ENCODE assay signal across 8 mouse cellular contexts in genomic region chr17:55944866-55945682, GRCm38 (mm10). TPM values are rescaled to one million over a fixed set of nuclear protein-coding genes. Genes with fewer than 3 reads are reported as not detected.
DNase-seq lines count a peak whose midpoint lies in the region; ATAC-seq and TF ChIP-seq lines count a peak whose summit lies in the region.
"Not testable (repeated sequence)": the region's sequence is repeated elsewhere in the genome, so short reads cannot be mapped to it uniquely, and the experiment has no call there.

No protein-coding gene starts in this region.

- H3K9me3 ChIP-seq in forebrain, embryonic 11.5 days (ENCODE audit: control insufficient read depth, low read length); heart, embryonic 16.5 days (replicated peaks; ENCODE audit: control insufficient read depth, low read length); liver, embryonic 15.5 days (replicated peaks); neural tube, embryonic 11.5 days (ENCODE audit: control insufficient read depth, low read length); stomach, postnatal 0 days (ENCODE audit: control insufficient read depth, low read length): not testable (repeated sequence)

- under 1% methylated on average over 50 of the region's 56 CpGs for WGBS in forebrain, embryonic 11.5 days
- under 1% methylated on average over 49 of the region's 56 CpGs for WGBS in heart, embryonic 16.5 days
- under 1% methylated on average over 56 of the region's 56 CpGs for WGBS in liver, embryonic 15.5 days (ENCODE audit: insufficient replicate concordance)
- under 1% methylated on average over 47 of the region's 56 CpGs for WGBS in neural tube, embryonic 11.5 days
- WGBS in stomach, postnatal 0 days: under 1% methylated on average over 53 of the region's 56 CpGs

- H3K27ac ChIP-seq in forebrain, embryonic 11.5 days (ENCODE audit: low read depth, low read length): peak overlapping the region; percentile 77
- H3K27ac ChIP-seq in heart, embryonic 16.5 days (ENCODE audit: low read length): peak overlapping the region; percentile 90
- peak overlapping the region; percentile 93 for H3K27ac ChIP-seq in liver, embryonic 15.5 days (replicated peaks)
- peak overlapping the region; percentile 72 for H3K27ac ChIP-seq in neural tube, embryonic 11.5 days (ENCODE audit: low read depth, low read length)
- H3K27ac ChIP-seq in stomach, postnatal 0 days (replicated peaks): peak overlapping the region; percentile 94

- not testable (repeated sequence) for H3K4me1 ChIP-seq in forebrain, embryonic 11.5 days (replicated peaks; ENCODE audit: control insufficient read depth, insufficient read depth, low read length); heart, embryonic 16.5 days (ENCODE audit: control insufficient read depth, insufficient read depth, low read length); neural tube, embryonic 11.5 days (ENCODE audit: control insufficient read depth, insufficient read depth, low read length); stomach, postnatal 0 days (replicated peaks; ENCODE audit: control insufficient read depth, insufficient read depth)
- peaks cover 25% of the 10 kb centered on the region for H3K4me1 ChIP-seq in liver, embryonic 15.5 days (replicated peaks)

- peak overlapping the region; percentile 38 for H3K4me3 ChIP-seq in forebrain, embryonic 11.5 days (ENCODE audit: low read depth, low read length)
- H3K4me3 ChIP-seq in heart, embryonic 16.5 days (ENCODE audit: low read length): peak overlapping the region; percentile 56
- peak overlapping the region; percentile 67 for H3K4me3 ChIP-seq in liver, embryonic 15.5 days (replicated peaks)
- H3K4me3 ChIP-seq in neural tube, embryonic 11.5 days (ENCODE audit: low read depth, low read length): peak overlapping the region; percentile 43
- peak overlapping the region; percentile 45 for H3K4me3 ChIP-seq in stomach, postnatal 0 days (ENCODE audit: low read depth, low read length)

- peak; percentile 47 for DNase-seq in c-Kit-positive CD71-negative TER-119-negative erythroid progenitor cells, embryonic 14.5 days (ENCODE audit: low read depth)
- DNase-seq in forebrain, embryonic 11.5 days (ENCODE audit: low spot score): peak; percentile 79
- DNase-seq in kidney, postnatal 36 days: peak; percentile 95 to 97
- peak; percentile 69 for DNase-seq in neural tube, embryonic 11.5 days (ENCODE audit: low spot score)
- DNase-seq in stomach, postnatal 0 days (ENCODE audit: low spot score): peak; percentile 75

- peak; percentile 95 for ATAC-seq in CD4-positive, CD25-positive, alpha-beta regulatory T cell, adult 4 months
- peak; percentile 97 for ATAC-seq in forebrain, embryonic 11.5 days (replicated peaks; ENCODE audit: low FRiP score)
- peak; percentile 98 for ATAC-seq in heart, embryonic 16.5 days (replicated peaks; ENCODE audit: extremely low read depth, insufficient read depth, low FRiP score)
- peak; percentile 95 for ATAC-seq in liver, embryonic 15.5 days (ENCODE audit: insufficient read depth)
- peak; percentile 96 for ATAC-seq in neural tube, embryonic 11.5 days (ENCODE audit: insufficient read depth, low FRiP score, low TSS enrichment)
- peak; percentile 95 for ATAC-seq in stomach, postnatal 0 days (ENCODE audit: low FRiP score, low TSS enrichment)

- TF ChIP-seq CTCF in stomach, postnatal 0 days (IDR thresholded peaks at IDR 0.05; ENCODE audit: low read depth): not testable (repeated sequence)

- H3K4me2 ChIP-seq in forebrain, embryonic 11.5 days (ENCODE audit: low read depth, low read length, severe bottlenecking): peak overlapping the region; percentile 64
- peak overlapping the region; percentile 59 for H3K4me2 ChIP-seq in heart, embryonic 16.5 days (ENCODE audit: low read depth, low read length)
- peak overlapping the region; percentile 82 for H3K4me2 ChIP-seq in liver, embryonic 15.5 days
- H3K4me2 ChIP-seq in neural tube, embryonic 11.5 days (ENCODE audit: low read depth): peak overlapping the region; percentile 73
- H3K4me2 ChIP-seq in stomach, postnatal 0 days (replicated peaks; ENCODE audit: low read depth): peak overlapping the region; percentile 75

- not testable (repeated sequence) for H3K27me3 ChIP-seq in forebrain, embryonic 11.5 days (ENCODE audit: control insufficient read depth, insufficient read depth, low read length); heart, embryonic 16.5 days (ENCODE audit: control insufficient read depth, insufficient read depth, low read length); liver, embryonic 15.5 days; neural tube, embryonic 11.5 days (ENCODE audit: control insufficient read depth, insufficient read depth, low read length); stomach, postnatal 0 days (ENCODE audit: control insufficient read depth, insufficient read depth, low read length)

- TF ChIP-seq EP300 in stomach, postnatal 0 days (optimal IDR thresholded peaks at IDR 0.05): not testable (repeated sequence)

- not testable (repeated sequence) for H3K36me3 ChIP-seq in forebrain, embryonic 11.5 days (ENCODE audit: control insufficient read depth, insufficient read depth, low read length); heart, embryonic 16.5 days (ENCODE audit: control insufficient read depth, insufficient read depth); liver, embryonic 15.5 days (replicated peaks); neural tube, embryonic 11.5 days (ENCODE audit: control insufficient read depth, insufficient read depth, low read length); stomach, postnatal 0 days (ENCODE audit: control insufficient read depth, insufficient read depth, low read length)

- peak overlapping the region; percentile 56 for H3K9ac ChIP-seq in forebrain, embryonic 11.5 days (ENCODE audit: low read length)
- H3K9ac ChIP-seq in heart, embryonic 16.5 days (ENCODE audit: low read length): peak overlapping the region; percentile 76
- peak overlapping the region; percentile 66 for H3K9ac ChIP-seq in liver, embryonic 15.5 days
- H3K9ac ChIP-seq in neural tube, embryonic 11.5 days (ENCODE audit: low read length): peak overlapping the region; percentile 58
- peak overlapping the region; percentile 61 for H3K9ac ChIP-seq in stomach, postnatal 0 days (ENCODE audit: low read length)

RNA-seq across cellular contexts. Expression of gene Zfp119b, which starts 4.2 kb away (rescaled TPM):
- 10 to 100 TPM; 14.3 to 16.2 TPM for polyA plus RNA-seq in CD4-positive, CD25-positive, alpha-beta regulatory T cell, adult 4 months (2017; shearing (Covaris generic))
- polyA plus RNA-seq in forebrain, embryonic 11.5 days (2014; fragmentation: Nextera tagmentation; extraction: Ambion mirVana): 5.5 and 8.5 TPM in 2 replicates
- 4.9 and 6.5 TPM in 2 replicates for polyA plus RNA-seq in heart, embryonic 16.5 days (2015; fragmentation: Nextera tagmentation; extraction: Ambion mirVana)
- polyA plus RNA-seq in liver, embryonic 15.5 days (2015; fragmentation: Nextera tagmentation; extraction: Ambion mirVana): 2.3 and 2.8 TPM in 2 replicates
- polyA plus RNA-seq in neural tube, embryonic 11.5 days (2014; fragmentation: Nextera tagmentation; extraction: Ambion mirVana): 6.1 TPM in 2 replicates
- 4.9 and 5.8 TPM in 2 replicates for polyA plus RNA-seq in stomach, postnatal 0 days (2015; fragmentation: Nextera tagmentation; extraction: Ambion mirVana)

RNA-seq across cellular contexts. Expression of gene Ebi3, which starts 7.4 kb away (rescaled TPM):
- polyA plus RNA-seq in CD4-positive, CD25-positive, alpha-beta regulatory T cell, adult 4 months (2017; shearing (Covaris generic)): 10 to 100 TPM; 48.6 to 79.8 TPM
- 2.0 and 2.1 TPM in 2 replicates for polyA plus RNA-seq in forebrain, embryonic 11.5 days (2014; fragmentation: Nextera tagmentation; extraction: Ambion mirVana)
- polyA plus RNA-seq in heart, embryonic 16.5 days (2015; fragmentation: Nextera tagmentation; extraction: Ambion mirVana): 1.4 and 1.7 TPM in 2 replicates
- polyA plus RNA-seq in liver, embryonic 15.5 days (2015; fragmentation: Nextera tagmentation; extraction: Ambion mirVana): 9.2 and 10.0 TPM in 2 replicates
- polyA plus RNA-seq in neural tube, embryonic 11.5 days (2014; fragmentation: Nextera tagmentation; extraction: Ambion mirVana): 2.1 and 2.3 TPM in 2 replicates
- polyA plus RNA-seq in stomach, postnatal 0 days (2015; fragmentation: Nextera tagmentation; extraction: Ambion mirVana): 2.7 and 3.1 TPM in 2 replicates

RNA-seq across cellular contexts. Expression of gene Yju2, which starts 13.8 kb away (rescaled TPM):
- polyA plus RNA-seq in CD4-positive, CD25-positive, alpha-beta regulatory T cell, adult 4 months (2017; shearing (Covaris generic)): 10 to 100 TPM; 28.2 to 43.3 TPM
- 27.4 and 28.2 TPM in 2 replicates for polyA plus RNA-seq in forebrain, embryonic 11.5 days (2014; fragmentation: Nextera tagmentation; extraction: Ambion mirVana)
- polyA plus RNA-seq in heart, embryonic 16.5 days (2015; fragmentation: Nextera tagmentation; extraction: Ambion mirVana): 18.4 and 19.3 TPM in 2 replicates
- polyA plus RNA-seq in liver, embryonic 15.5 days (2015; fragmentation: Nextera tagmentation; extraction: Ambion mirVana): 7.2 and 9.7 TPM in 2 replicates
- polyA plus RNA-seq in neural tube, embryonic 11.5 days (2014; fragmentation: Nextera tagmentation; extraction: Ambion mirVana): 19.2 and 25.1 TPM in 2 replicates
- polyA plus RNA-seq in stomach, postnatal 0 days (2015; fragmentation: Nextera tagmentation; extraction: Ambion mirVana): 12.5 and 12.6 TPM in 2 replicates

RNA-seq across cellular contexts. Expression of gene Shd, which starts 25.2 kb away (rescaled TPM):
- polyA plus RNA-seq in CD4-positive, CD25-positive, alpha-beta regulatory T cell, adult 4 months (2017; shearing (Covaris generic)): not detected
- 65.1 and 77.9 TPM in 2 replicates for polyA plus RNA-seq in forebrain, embryonic 11.5 days (2014; fragmentation: Nextera tagmentation; extraction: Ambion mirVana)
- polyA plus RNA-seq in heart, embryonic 16.5 days (2015; fragmentation: Nextera tagmentation; extraction: Ambion mirVana): 6.6 and 6.9 TPM in 2 replicates
- polyA plus RNA-seq in liver, embryonic 15.5 days (2015; fragmentation: Nextera tagmentation; extraction: Ambion mirVana): 0.18 and 0.32 TPM in 2 replicates
- 89.7 and 95.3 TPM in 2 replicates for polyA plus RNA-seq in neural tube, embryonic 11.5 days (2014; fragmentation: Nextera tagmentation; extraction: Ambion mirVana)
- 3.2 and 3.4 TPM in 2 replicates for polyA plus RNA-seq in stomach, postnatal 0 days (2015; fragmentation: Nextera tagmentation; extraction: Ambion mirVana)

RNA-seq across cellular contexts. Expression of gene Fsd1, which starts 41.2 kb away (rescaled TPM):
- polyA plus RNA-seq in CD4-positive, CD25-positive, alpha-beta regulatory T cell, adult 4 months (2017; shearing (Covaris generic)): under 1 TPM in 1 of 2 experiments, not detected in 1; 0.47 TPM
- 61.9 and 71.1 TPM in 2 replicates for polyA plus RNA-seq in forebrain, embryonic 11.5 days (2014; fragmentation: Nextera tagmentation; extraction: Ambion mirVana)
- polyA plus RNA-seq in heart, embryonic 16.5 days (2015; fragmentation: Nextera tagmentation; extraction: Ambion mirVana): 2.3 and 3.5 TPM in 2 replicates
- polyA plus RNA-seq in liver, embryonic 15.5 days (2015; fragmentation: Nextera tagmentation; extraction: Ambion mirVana): 0.13 and 0.50 TPM in 2 replicates
- polyA plus RNA-seq in neural tube, embryonic 11.5 days (2014; fragmentation: Nextera tagmentation; extraction: Ambion mirVana): 68.3 and 86.8 TPM in 2 replicates
- polyA plus RNA-seq in stomach, postnatal 0 days (2015; fragmentation: Nextera tagmentation; extraction: Ambion mirVana): 2.7 and 3.5 TPM in 2 replicates

Comparison
In these comparisons a context has a peak if more than half of its experiments do, and no peak if none do; other contexts are left out.
1. Peak in every context shown above with its lines: DNase-seq, ATAC-seq, H3K4me3 ChIP-seq and H3K27ac ChIP-seq.